Mouse (Mus musculus): ENCODE results near the gene Hsd11b1. TPM values are rescaled to one million over a fixed set of nuclear protein-coding genes. Genes with fewer than 3 reads are reported as not detected.

Gene Hsd11b1
- polyA plus RNA-seq, 1 experiment = 0.12 TPM

GRCm38 (mm10) chr1:193172991-193173809 is 90.7 kb downstream of the Hsd11b1 start:
- Histone ChIP-seq H3ac (ENCODE audit: control insufficient read depth, insufficient read length, low read depth) (peak overlapping the region; percentile 96), H3K27me3 (ENCODE audit: control insufficient read depth, insufficient read depth, insufficient read length) (peaks cover 5% of the 10 kb centered on the region), H3K79me2 (ENCODE audit: control insufficient read depth, insufficient read depth) (no peaks in the 10 kb centered on the region), H3K79me3 (ENCODE audit: low read depth) (no peaks in the 10 kb centered on the region), H3K36me3 (ENCODE audit: control insufficient read depth, insufficient read depth) (no peaks in the 10 kb centered on the region), H3K4me3 (ENCODE audit: insufficient read depth, poor library complexity, severe bottlenecking) (peak overlapping the region; percentile 68)
- TF ChIP-seq CTCF (IDR thresholded peaks at IDR 0.05; ENCODE audit: control insufficient read depth, insufficient read depth, insufficient read length) (no peak), MAX (IDR thresholded peaks at IDR 0.05) (no peak), MYOG (IDR thresholded peaks at IDR 0.05; ENCODE audit: control insufficient read depth, extremely low read depth, insufficient read length) (no peak), MYOD1 (IDR thresholded peaks at IDR 0.05; ENCODE audit: control insufficient read depth, insufficient read length, low read depth) (no peak), CEBPB (IDR thresholded peaks at IDR 0.05; ENCODE audit: low read depth) (no peak), FOSL1 (IDR thresholded peaks at IDR 0.05; ENCODE audit: insufficient read depth, low read length, poor library complexity, severe bottlenecking) (no peak), USF1 (IDR thresholded peaks at IDR 0.05; ENCODE audit: low read depth) (no peak)

Other genes with a start within 250 kb of the Hsd11b1 start
- gene Syt14, start 228.3 kb downstream of the Hsd11b1 start, polyA plus RNA-seq (2012; fragmentation: generic; extraction: Trizol) = not detected
- 10.6 TPM for gene Diexf, start 133.8 kb downstream of the Hsd11b1 start, polyA plus RNA-seq (2012; fragmentation: generic; extraction: Trizol)
- 0.08 TPM for gene Irf6, start 111.0 kb downstream of the Hsd11b1 start, polyA plus RNA-seq (2012; fragmentation: generic; extraction: Trizol)
- gene A130010J15Rik, start 96.0 kb downstream of the Hsd11b1 start, polyA plus RNA-seq (2012; fragmentation: generic; extraction: Trizol) = 4.1 TPM
- 0.02 TPM for gene Traf3ip3, start 62.4 kb downstream of the Hsd11b1 start, polyA plus RNA-seq (2012; fragmentation: generic; extraction: Trizol)
- 5.3 TPM for gene Lamb3, start 56.4 kb downstream of the Hsd11b1 start, polyA plus RNA-seq (2012; fragmentation: generic; extraction: Trizol)
- gene G0s2, start 9.1 kb upstream of the Hsd11b1 start, polyA plus RNA-seq (2012; fragmentation: generic; extraction: Trizol) = 66.1 TPM
- 1.2 TPM for gene Camk1g, start 106.2 kb upstream of the Hsd11b1 start, polyA plus RNA-seq (2012; fragmentation: generic; extraction: Trizol)